Mouse (Mus musculus) midbrain, embryonic 15.5 days (tissue): ENCODE data around the gene Suz12. TPM values are rescaled to one million over a fixed set of nuclear protein-coding genes. Genes with fewer than 3 reads are reported as not detected.
A peak's percentile ranks its signal among the peaks of the same experiment; 100 is the strongest.

Source experiments
- ATAC-seq: fragments of 200-750 bp; cut with Nextera tagmentation; replicated peaks from 2 replicates; pipeline ENCODE4 v1.8.0; 2017; ENCODE audit warnings: moderate TSS enrichment
- H3K27ac ChIP-seq: fragments of 300-500 bp; sonication (generic); 2 replicates; pipeline ENCODE4 v1.5.1; 2015; ENCODE audit warnings: mild to moderate bottlenecking, inconsistent platforms
- H3K27me3 ChIP-seq: fragments of 300-500 bp; sonication (generic); replicated peaks from 2 replicates; pipeline ENCODE4 v1.6.1; 2015; ENCODE audit warnings: inconsistent platforms
- H3K36me3 ChIP-seq: fragments of 300-500 bp; sonication (generic); replicated peaks from 2 replicates; pipeline ENCODE4 v1.6.1; 2015; ENCODE audit warnings: inconsistent platforms
- H3K4me1 ChIP-seq: fragments of 300-500 bp; sonication (generic); 2 replicates; pipeline ENCODE4 v1.6.1; 2015; ENCODE audit warnings: inconsistent platforms
- H3K4me2 ChIP-seq: fragments of 300-500 bp; sonication (generic); 2 replicates; pipeline ENCODE4 v1.6.1; 2015; ENCODE audit warnings: inconsistent platforms, mild to moderate bottlenecking, moderate library complexity
- H3K4me3 ChIP-seq: fragments of 300-500 bp; sonication (generic); 2 replicates; pipeline ENCODE4 v1.5.1; 2015; ENCODE audit warnings: mild to moderate bottlenecking, inconsistent platforms
- H3K9ac ChIP-seq: fragments of 300-500 bp; sonication (generic); 2 replicates; pipeline ENCODE4 v1.6.1; 2015; ENCODE audit warnings: mild to moderate bottlenecking, inconsistent platforms
- H3K9me3 ChIP-seq: fragments of 300-500 bp; sonication (generic); 2 replicates; pipeline ENCODE4 v1.6.1; 2016; ENCODE audit warnings: inconsistent platforms
- WGBS: fragments of 180-500 bp; shearing (Covaris S2); methylation state at CpG from one replicate; pipeline ENCODE4 v1.1.7; 2015; ENCODE audit warnings: mixed read lengths; 5-methylcytosine and 5-hydroxymethylcytosine counted together
- polyA plus RNA-seq: library from polyadenylated mRNA; unstranded; fragments of >200 nt; fragmentation: Nextera tagmentation; extraction: Ambion mirVana; gene quantifications from 2 replicates; pipeline ENCODE4 v1.2.1, GENCODE M21; 2015

Gene Suz12
- polyA plus RNA-seq, 1 experiment from 2014 or later = 13.8 TPM

DNA sequence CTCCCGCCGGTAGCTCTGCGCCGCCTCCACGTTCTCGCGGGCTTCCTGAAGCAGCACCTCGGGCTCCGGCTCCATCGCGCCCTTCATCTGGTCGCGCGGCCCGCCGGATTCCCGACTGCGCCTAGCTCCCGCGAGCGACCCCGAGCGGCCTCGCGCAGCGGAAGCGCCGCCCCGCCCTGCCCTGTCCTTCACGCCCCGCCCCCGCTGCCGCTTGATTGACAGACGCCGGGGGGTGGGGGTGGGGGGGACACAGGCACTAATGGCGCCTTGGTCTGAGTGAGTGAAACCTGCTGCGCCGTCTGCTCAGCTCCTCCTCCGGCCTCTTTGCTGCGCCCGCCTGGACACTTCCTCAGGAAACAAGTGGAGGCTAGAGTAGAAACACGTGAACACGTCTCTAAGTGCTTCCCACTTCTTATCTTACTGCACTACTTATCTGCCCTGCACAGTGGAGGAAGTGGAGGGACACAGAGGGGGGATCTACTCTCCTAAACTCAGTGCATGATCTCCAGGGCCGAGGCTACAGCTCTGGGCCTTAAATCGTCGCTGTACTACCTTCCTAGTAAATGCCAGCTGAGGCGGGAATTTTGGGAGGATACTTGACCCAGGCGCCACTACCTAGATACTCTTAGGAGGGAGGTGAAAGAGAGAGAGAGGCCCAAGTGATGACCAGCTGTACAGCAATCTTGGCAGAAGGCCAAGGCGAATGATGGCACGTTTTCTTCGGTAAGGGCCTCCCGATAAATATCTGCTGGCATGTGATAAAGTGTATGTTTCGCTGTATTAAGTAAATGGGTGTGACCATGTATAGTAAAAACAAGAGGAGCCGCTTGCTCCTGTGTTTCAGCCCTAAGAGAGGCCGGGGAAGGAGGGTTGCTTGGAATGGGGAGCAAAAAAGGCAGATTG, 88.2 kb downstream of the Suz12 start, which contains the start of gene Crlf3:
TSS of gene Crlf3 (minus strand) at position 166 of the 903 bp plus-strand sequence.
- ATAC-seq = peak; percentile 94
- WGBS = 6% methylated on average over 53 of the region's 55 CpGs
- Histone ChIP-seq H3K4me3 (peak within 1 kb of the TSS; percentile 99), H3K4me1 (peaks cover 15% of the 10 kb centered on the region), H3K27ac (peak within 1 kb of the TSS; percentile 82), H3K9ac (peak within 1 kb of the TSS; percentile 86), H3K36me3 (no peaks in the 10 kb centered on the region), H3K9me3 (no peaks in the 10 kb centered on the region), H3K27me3 (no peaks in the 10 kb centered on the region), H3K4me2 (peak within 1 kb of the TSS; percentile 93)

GRCm38 (mm10) chr11:80081786-80082319, 88.9 kb downstream of the Suz12 start:
- H3K4me2 ChIP-seq = peak overlapping the region; percentile 93; the same call in 1 of the 2 replicates
- no peaks in the 10 kb centered on the region for H3K9me3 ChIP-seq
- H3K27me3 ChIP-seq = no peaks in the 10 kb centered on the region
- no peak overlapping the region for H3K4me3 ChIP-seq
- no peak for ATAC-seq
- WGBS = 80% methylated on average over 7 of the region's 7 CpGs
- H3K9ac ChIP-seq = no peak overlapping the region
- peaks cover 15% of the 10 kb centered on the region for H3K4me1 ChIP-seq
- H3K36me3 ChIP-seq = no peaks in the 10 kb centered on the region
- no peak overlapping the region for H3K27ac ChIP-seq

Other genes starting within 250 kb of the Suz12 start
- gene Utp6, start 30.7 kb upstream of the Suz12 start, polyA plus RNA-seq = 36.2 and 37.0 TPM in 2 replicates
- gene Crlf3, start 87.9 kb downstream of the Suz12 start, polyA plus RNA-seq = 11.9 and 12.3 TPM in 2 replicates
- 5.1 TPM in 2 replicates for gene Atad5, start 96.3 kb downstream of the Suz12 start, polyA plus RNA-seq
- 20.2 and 22.4 TPM in 2 replicates for gene Tefm, start 149.1 kb downstream of the Suz12 start, polyA plus RNA-seq
- 4.2 and 4.3 TPM in 2 replicates for gene Adap2, start 161.0 kb downstream of the Suz12 start, polyA plus RNA-seq
- gene Rnf135, start 190.7 kb downstream of the Suz12 start, polyA plus RNA-seq = 3.3 and 3.9 TPM in 2 replicates
- gene Rhot1, start 215.9 kb downstream of the Suz12 start, polyA plus RNA-seq = 72.7 and 74.7 TPM in 2 replicates